Mouse (Mus musculus) layer of hippocampus, postnatal 25 days (tissue): Measurements from ENCODE around the gene Plekha1. TPM values are rescaled to one million over a fixed set of nuclear protein-coding genes. Genes with fewer than 3 reads are reported as not detected.
A peak's percentile ranks its signal among the peaks of the same experiment; 100 is the strongest.

Source experiments
- DNase-seq, 2 experiments: peaks; one replicate each; pipeline ENCODE4 v3.0.0; 2022; ENCODE audit warnings: mixed read lengths in 2 of 2, low spot score in 1 of 2; ENCODE audit errors: extremely low spot score in 1 of 2
- microRNA-seq, 2 experiments: library from miRNA; unstranded; fragments of <30 nt; microRNA quantifications; one replicate each; pipeline ENCODE4 v1.2.0; 2021
- total RNA-seq, 2 experiments: library from RNA; stranded (reverse); gene quantifications; 2 replicates each; pipeline ENCODE4 v1.2.3; 2021

Plekha1 gene
- total RNA-seq, 2 experiments from 2014 or later, result 89.5 to 108 TPM

- DNase-seq, result no peak
These were observed 83.8 kb downstream of the Plekha1 start for GRCm38 (mm10) chr7:130949331-130949751.

GRCm38 (mm10) chr7:130950482-130950881 is 84.9 kb downstream of the Plekha1 start:
- DNase-seq, result no peak

GRCm38 (mm10) chr7:130951004-130951403 is 85.4 kb downstream of the Plekha1 start:
- no peak for DNase-seq

- DNase-seq, result no peak
These were observed 87.8 kb downstream of the Plekha1 start for GRCm38 (mm10) chr7:130953376-130953775.

- DNase-seq, result peak in 1 of 2 experiments; percentile 39
These were observed 88.6 kb downstream of the Plekha1 start for GRCm38 (mm10) chr7:130954177-130954601.

GRCm38 (mm10) chr7:130958551-130958950 is 93.0 kb downstream of the Plekha1 start:
- DNase-seq, result no peak

- DNase-seq, result peak in 1 of 2 experiments; percentile 43
These were observed 94.3 kb downstream of the Plekha1 start for GRCm38 (mm10) chr7:130959868-130960267.

GRCm38 (mm10) chr7:130961429-130961828 is 95.9 kb downstream of the Plekha1 start:
- no peak for DNase-seq

Small RNA genes lying within 50 kb of the gene (microRNA-seq; reads per million reads assigned to microRNA genes)
- 0.60 to 0.92 reads per million in 2 experiments for gene Mir7061

Other genes with a start within 250 kb of the Plekha1 start
- gene Btbd16, start 91.7 kb upstream of the Plekha1 start, total RNA-seq, result under 1 TPM; 0.86 to 0.87 TPM
- gene Htra1, start 70.4 kb downstream of the Plekha1 start, total RNA-seq, result 100 to 1,000 TPM; 214 to 291 TPM
- gene Dmbt1, start 166.3 kb downstream of the Plekha1 start, total RNA-seq, result not detected